Mouse (Mus musculus) spleen, postnatal 4 days (tissue): Measurements from ENCODE around the gene Chka.

ENCODE experiments used
- DNase-seq, 2 experiments: peaks; one replicate each; pipeline ENCODE4 v3.0.0; 2022; ENCODE audit warnings: low spot score in 2 of 2

Chka gene

GRCm38 (mm10) chr19:3916727-3917126, 65.2 kb downstream of the Chka start:
- no peak for DNase-seq

DNA sequence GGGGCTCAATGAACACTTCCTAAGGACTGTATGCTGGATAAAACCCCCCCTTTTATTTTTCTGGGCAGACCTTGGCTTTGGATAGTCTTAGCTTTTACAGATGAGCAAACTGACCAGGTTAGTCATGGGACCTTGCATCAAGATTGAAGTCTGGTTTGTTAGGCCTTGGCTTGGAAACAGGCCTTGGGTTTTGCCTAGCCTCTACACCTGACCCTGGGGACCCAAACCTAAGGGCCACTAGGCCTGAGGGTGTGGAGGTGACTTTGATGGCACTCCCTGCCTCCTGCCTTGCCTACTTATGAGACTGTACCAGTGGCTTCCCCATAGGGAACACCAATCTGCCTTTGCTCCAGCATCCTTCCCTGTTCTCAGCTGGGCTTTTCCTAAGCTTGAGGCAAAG, 68.4 kb downstream of the Chka start:
- DNase-seq, result no peak

GRCm38 (mm10) chr19:3922661-3923371, 71.2 kb downstream of the Chka start:
- peak in 1 of 2 experiments; percentile 47 for DNase-seq

GRCm38 (mm10) chr19:3923586-3923985, 72.0 kb downstream of the Chka start:
- peak in 1 of 2 experiments; percentile 68 for DNase-seq

DNA sequence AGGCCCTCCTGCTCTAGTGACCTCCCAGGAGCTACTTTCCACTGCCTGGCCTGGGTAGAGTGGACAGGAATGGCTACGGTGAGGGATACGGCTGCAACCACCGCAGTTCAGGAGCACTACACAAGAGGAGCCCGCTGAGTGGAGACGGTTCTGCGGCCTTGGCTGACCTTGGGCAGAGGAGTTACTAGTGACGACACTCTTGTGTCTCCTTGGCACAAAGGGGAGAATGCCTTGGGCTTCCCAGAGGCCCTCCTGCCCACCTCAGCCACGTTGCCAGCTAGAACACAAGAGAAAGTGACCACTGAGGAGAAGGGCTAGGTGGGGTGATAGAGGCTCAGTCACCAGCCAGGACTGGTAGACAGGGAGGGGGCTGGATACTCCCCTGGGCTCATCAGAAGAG, 72.6 kb downstream of the Chka start:
- peak in 1 of 2 experiments; percentile 13 for DNase-seq

- DNase-seq, result no peak
Measured at GRCm38 (mm10) chr19:3924868-3925267, 73.3 kb downstream of the Chka start.

- no peak for DNase-seq
Measured at GRCm38 (mm10) chr19:3925859-3926258, 74.3 kb downstream of the Chka start.

GRCm38 (mm10) chr19:3926279-3926678, 74.7 kb downstream of the Chka start:
- no peak for DNase-seq

DNA sequence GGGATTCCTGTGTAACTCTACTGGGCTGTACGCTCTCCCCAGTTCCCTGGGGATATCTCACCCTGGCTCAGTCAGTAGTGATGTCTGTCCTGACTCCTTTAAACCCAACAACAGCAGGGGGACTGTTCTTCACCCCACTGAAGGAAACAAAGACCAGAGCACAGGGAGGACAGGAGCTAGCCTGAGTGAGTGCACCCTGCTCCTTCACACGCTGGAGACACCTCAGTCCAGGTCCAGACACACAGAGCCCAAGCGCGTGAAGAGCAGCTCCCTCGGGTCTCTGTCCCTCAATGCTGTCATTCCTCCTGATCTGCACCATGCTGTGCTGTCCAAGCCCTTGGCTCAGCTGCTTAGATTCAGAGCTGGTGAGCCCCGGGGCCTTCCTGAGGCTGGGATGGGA, 75.1 kb downstream of the Chka start:
- DNase-seq, result no peak

GRCm38 (mm10) chr19:3927989-3928388, 76.4 kb downstream of the Chka start:
- no peak for DNase-seq

DNA sequence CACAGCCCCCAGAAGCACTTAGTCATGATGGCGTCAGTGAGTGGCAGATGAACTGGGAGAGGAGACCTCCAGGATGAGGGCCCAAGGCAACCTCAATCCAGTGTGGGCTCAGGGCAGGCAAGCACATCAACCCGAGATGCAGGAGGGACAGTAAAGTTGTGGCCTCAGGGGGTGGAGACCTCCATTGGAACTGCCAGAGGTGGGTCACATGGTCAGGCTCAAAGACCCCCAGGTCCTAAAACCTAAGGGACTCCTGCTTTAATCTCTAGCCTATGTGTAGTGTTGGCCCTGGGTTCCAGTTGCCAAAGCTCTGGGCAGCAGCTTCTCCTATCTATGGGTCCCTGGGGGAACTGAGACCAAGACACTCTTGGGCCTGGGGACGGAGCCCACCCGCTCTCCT, 77.2 kb downstream of the Chka start:
- DNase-seq, result no peak

- peak; percentile 68 to 76 for DNase-seq
Measured at GRCm38 (mm10) chr19:3929211-3929941, 77.8 kb downstream of the Chka start, which contains the start of gene Aldh3b1. TSS of gene Aldh3b1 (minus strand) at chr19:3929808.

DNA sequence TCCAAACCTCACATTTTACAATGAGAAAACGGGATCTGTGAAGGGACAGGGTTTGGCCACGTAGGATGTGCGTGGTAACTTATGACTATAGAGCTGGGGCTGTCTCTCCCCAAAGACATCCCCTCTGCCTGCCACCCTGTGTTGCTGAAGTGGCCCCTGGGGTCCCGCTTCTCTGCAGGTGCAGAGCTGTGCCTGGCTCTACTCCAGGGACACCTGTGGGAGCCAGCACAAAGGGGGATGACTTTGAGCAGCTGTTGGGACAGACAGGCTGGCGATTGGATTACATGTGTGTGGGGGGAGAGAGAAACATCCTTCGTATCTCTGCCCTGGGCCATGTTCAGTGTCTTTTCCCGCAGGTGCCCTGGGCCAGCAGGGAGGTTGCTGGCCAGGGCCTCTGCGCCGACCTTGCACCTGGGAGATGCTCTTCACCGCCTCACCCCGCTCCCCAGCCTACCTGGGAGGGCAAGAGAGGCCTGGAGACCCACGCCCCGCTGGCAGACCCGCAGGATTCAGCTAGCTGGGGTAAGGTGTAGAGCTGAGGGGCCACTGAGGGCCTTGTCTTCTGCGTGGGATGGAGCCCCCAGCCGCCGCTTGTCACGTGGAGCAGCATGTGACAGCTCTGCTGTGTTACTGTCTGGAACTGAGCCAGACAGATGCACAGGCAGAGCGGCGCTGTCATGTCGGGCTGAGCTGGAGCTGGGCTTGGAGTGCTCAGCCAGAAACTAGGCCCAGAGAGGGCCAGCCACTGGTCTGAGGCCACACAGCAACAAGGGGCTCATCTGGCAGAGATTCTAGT, 78.9 kb downstream of the Chka start:
- DNase-seq, result peak; percentile 16 to 66

DNA sequence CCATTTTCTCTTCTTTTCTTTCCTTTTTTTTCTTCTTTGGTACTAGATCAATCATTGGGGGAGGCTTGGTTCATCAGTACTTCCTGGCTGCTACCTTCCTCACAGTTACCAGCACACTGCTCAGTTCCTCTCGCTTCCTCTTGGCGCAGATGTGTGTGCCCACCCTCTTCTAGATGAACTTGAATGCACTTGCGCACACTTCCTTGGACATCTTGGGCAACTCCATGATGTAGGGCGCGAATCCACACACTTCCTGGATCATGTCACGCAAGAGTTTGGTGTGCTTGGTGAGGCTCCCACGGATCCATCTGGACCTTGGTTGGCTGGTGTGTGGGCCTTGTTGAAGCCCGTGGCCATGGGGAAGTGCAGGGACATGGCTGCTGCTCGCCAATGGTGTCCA, 80.1 kb downstream of the Chka start:
- DNase-seq, result no peak

DNA sequence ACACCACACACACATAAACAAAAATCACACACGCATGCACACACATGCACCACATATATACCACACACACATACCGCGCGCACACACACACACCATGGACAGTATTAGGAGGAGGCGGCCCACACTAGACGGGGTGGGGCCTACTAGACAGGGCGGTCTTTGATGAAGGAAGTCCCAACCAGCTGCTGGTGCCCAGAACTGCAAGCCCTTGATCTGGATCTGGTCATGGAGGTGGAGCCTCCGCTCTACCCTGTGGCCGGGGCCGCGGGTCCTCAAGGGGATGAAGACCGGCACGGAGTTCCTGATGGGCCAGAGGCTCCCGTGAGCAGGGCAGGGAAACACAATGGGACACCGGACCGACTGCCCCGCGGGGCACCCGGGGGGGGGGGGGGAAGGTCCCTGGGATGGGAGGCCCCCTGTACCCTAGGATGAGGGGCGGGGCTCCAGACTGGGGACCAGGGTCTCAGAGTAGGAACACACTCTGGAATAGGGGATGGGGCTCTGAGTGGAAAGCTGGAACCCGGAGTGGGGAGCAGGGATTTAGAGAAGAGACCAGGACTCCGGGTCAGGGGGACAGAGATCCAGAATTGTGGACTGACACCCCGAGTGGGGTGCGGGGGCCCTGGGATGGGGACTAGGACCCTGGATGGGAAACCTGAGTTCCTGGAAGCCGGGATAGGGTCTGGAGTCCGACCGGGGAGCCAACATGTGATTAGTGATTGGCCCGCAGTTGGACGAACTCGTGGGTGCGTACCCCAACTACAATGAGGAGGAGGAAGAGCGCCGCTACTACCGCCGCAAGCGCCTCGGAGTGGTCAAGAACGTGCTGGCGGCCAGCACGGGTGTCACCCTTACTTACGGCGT, 83.7 kb downstream of the Chka start, which contains the start of gene Unc93b1:
Gene Unc93b1 (plus strand): TSS at position 155 of the 864 bp plus-strand sequence.
- DNase-seq, result peak; percentile 71 to 85

DNA sequence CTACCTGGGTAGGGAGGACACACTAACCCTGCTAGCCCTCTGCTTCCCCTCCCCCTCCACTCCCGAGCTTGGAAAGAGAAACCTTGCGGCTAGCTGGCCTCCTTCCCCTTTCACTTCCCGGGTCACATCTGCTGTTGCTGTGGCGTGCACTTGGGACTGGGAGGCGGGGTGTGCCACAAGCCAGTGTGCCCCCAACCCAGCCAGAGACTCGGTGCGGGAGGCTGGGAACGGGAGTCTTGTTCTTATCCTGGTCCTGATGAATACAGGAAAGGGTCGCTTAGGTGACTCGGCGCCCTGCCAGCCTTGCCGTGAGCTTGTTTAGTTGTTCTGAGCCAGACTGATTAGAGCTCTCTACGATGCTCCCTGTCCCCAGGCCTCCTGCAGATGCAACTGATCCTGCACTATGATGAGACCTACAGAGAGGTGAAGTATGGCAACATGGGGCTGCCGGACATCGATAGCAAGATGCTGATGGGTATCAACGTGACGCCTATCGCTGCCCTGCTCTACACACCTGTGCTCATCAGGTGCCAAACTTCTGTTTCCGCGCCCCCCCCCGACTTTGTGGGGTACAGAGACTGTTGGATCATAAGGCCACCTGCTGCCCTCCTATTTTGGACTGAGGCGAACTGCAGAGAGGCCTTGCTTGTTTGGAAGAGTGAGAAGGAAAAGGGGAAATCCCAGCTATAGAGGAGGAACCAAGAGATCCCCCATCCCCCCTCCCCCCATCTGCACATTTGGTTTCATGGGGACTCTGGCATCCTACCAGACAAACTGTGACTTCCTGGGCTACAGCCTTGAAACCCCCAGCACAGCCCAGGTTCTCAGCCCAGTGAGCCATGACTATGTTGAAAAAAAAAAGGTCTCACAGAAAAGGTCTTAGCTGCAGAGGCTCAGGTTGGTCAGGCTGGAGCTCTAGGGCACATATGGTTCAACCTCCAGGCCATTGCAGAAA, 84.6 kb downstream of the Chka start:
- DNase-seq, result peak; percentile 76 to 86

- peak in 1 of 2 experiments; percentile 60 for DNase-seq
Measured at GRCm38 (mm10) chr19:3942315-3942714, 90.7 kb downstream of the Chka start.

DNA sequence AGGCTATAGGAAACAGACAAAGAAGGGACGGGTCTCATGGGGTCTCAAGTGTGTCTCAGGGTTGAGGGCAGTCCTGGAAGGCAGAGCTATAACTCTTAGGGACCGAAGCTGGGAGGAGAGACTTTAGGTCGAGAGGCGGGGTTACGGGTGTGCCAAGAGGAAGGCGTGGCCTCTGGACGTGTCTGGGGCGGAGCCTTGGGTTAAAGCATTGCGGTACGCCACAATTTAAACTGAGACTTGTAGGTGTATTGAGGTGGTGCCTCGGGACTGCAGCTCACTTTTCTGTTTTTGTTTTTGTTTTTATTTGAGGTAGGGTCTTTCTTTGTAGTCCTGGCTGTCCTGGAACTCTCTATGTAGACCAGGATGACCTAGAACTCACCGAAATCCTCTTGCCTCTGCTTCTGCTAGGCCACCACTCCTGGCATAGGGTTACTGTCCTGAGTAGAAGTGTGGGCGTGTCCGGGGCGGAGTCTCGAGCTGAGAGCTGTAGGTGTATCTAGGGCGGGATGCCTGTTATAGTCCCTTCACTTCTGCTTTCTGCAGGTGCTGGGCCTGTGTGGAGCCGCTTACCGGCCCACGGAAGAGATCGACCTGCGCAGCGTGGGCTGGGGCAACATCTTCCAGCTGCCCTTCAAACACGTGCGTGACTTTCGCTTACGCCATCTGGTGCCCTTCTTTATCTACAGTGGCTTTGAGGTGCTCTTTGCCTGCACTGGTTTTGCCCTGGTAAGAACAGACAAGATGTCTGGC, 91.6 kb downstream of the Chka start:
- peak; percentile 77 to 83 for DNase-seq
